Mouse (Mus musculus): Measurements from ENCODE around the gene B430306N03Rik.
A peak's percentile ranks its signal among the peaks of the same experiment; 100 is the strongest.
"Not testable (repeated sequence)": the region's sequence is repeated elsewhere in the genome, so short reads cannot be mapped to it uniquely, and the experiment has no call there.

B430306N03Rik gene

DNA sequence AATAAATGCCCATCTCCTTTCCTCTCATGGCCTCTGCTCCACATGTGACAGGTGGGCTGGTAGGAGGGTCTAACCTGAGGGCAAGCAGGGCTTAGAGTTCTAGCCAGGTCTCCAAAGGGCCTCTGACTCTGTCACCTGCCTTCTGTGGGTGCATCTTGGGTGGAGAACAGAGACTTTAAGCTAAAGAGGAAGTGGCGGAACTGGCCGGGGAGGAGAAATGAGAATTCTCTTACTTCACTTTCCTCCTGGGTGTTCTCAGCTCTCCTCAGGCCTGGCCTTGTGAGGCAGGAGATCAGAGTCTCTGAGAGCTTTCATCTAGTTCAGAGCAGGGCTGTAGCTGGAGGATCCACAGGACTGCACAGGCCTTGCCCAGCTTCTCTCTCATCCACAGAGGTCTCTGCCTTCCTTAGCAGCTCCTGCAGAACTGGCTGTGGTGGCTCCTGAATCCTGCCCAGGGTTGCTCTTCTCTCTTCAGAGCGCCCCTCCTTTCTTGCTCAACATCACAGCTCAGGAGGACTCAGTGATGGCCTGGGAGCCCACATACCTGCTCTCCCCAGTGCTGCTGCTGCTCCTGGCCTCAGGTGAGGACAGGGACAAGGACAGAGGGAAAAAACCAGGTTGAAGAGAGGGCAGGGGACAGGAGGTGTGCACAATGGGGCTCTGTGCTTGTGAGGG is at the start of gene B430306N03Rik:
TSS of gene B430306N03Rik (plus strand) at position 237 of the 675 bp plus-strand sequence.
- not testable (repeated sequence) for DNase-seq (ENCODE audit: low read depth, low spot score)

GRCm38 (mm10) chr17:48266610-48267304 is 49.2 kb upstream of the B430306N03Rik start:
- no peak for DNase-seq (ENCODE audit: low read depth, low spot score)

DNA sequence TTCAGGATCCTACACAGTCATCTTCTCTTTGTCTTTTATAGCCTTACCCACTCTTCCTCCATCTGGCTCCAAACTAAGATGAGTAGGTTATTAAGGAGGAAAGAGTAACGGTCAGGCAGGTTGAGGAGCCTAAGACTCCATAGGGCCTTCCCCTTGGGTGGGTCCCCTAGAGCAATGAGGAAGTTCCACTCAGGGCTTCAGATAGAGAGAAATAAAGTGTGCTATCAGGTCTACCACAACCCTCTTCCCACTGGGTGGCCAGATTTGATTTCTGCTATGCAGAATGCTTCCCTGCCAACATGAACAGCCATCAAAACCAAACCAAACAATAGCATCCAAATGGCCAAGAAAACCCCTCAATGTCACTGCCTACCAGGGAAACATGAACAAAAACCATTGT is 48.4 kb upstream of the B430306N03Rik start:
- no peak for DNase-seq (ENCODE audit: low read depth, low spot score)

DNA sequence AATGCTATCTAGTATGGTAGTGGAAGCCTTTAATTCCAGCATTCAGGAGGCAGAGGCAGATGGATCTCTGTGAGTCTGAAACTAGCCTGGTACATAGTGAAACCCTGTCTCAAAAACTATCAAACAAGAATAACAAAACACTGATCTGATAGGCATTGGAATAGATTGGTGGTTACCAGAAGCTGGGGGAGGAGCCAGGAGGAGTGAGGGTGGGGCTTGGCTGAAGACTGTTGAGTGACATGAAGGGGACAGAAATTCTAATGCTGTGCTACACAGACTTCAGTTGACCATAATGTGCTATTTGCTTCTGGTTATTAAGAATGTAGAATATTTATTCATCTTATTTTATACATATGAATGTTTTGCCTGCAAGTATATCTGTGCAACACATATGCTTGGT is 47.7 kb upstream of the B430306N03Rik start:
- no peak for DNase-seq (ENCODE audit: low read depth, low spot score)

DNA sequence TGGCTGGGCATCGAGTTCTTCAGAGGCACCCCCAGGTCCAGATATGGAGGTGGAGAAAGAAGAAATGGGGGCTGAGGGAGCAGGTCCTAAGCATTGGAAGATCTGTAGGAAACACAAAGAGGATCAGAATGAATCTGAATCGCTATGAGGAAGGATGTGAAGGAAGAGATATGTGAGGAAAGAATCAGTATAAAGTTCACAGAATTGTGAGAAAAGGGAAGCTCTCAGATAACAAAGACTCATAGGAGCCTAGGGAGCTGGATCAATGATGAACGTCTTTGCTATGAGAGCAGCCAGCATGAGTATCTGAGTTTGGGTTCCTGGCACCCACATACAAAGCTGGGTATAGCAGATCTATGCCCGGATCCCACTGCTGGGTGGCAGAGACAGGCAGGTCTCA is 46.1 kb upstream of the B430306N03Rik start:
- no peak for DNase-seq (ENCODE audit: low read depth, low spot score)

GRCm38 (mm10) chr17:48272158-48272557 is 43.8 kb upstream of the B430306N03Rik start:
- no peak for DNase-seq (ENCODE audit: low read depth, low spot score)

GRCm38 (mm10) chr17:48272598-48272997 is 43.3 kb upstream of the B430306N03Rik start:
- DNase-seq (ENCODE audit: low read depth, low spot score), result no peak

DNA sequence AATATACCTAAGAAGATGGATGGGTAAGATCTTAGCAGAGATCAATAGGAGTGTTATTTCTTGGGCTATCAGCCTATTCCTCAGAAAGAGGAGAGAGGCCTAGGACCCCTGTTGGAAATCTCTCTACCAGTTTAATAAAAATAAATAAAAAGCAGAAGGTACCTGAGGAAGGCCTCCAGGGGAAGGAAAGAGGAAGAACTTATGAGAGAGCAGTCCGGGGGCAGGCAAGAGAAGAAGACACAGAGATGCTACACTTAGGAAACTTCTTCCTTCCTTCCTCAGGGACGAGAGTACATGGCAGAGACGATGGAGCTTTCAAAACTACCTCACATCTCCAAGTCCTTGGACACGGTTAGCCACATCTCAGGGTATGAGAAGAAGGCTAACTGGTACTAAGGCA is 41.8 kb upstream of the B430306N03Rik start:
- no peak for DNase-seq (ENCODE audit: low read depth, low spot score)

DNA sequence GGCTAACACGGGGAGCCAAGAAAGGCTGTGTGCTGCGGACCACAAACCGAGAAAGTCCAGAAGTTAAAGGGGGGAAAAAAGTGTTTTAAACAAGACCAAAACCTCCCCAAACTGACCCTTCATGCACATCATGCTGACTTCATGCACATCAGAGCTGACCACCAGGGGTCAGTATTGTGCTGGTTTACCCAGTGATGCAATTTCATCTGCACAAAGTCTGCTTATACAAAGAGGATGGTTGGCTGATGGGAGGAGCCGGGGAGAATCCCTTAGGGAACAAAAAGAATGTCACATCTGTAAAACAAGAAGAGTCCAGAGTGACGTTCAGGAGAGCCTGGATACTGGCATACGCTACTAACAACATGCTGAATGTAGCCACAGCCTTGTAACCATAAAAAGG is 41.1 kb upstream of the B430306N03Rik start:
- peak; percentile 50 for DNase-seq (ENCODE audit: low read depth, low spot score)

DNA sequence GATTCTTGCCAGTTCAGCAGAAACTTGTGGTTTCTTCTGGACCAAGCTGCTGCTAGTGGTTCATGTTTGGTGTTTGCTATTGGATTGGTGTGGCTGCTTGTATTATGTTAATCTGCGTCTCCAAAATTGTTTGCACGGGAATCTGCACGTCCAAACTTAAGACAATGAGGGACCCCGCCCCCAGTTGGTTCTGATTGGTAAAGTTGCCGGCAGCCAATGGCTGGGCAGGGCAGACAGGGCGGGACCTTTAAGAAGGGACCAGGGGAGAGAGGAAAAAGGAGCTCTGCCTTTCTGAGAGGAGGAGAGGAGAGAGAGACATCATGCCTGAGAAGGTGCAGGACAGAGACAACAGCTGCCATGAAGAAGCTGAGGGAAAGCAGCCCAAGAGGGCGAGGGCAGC is 40.2 kb upstream of the B430306N03Rik start:
- no peak for DNase-seq (ENCODE audit: low read depth, low spot score)

DNA sequence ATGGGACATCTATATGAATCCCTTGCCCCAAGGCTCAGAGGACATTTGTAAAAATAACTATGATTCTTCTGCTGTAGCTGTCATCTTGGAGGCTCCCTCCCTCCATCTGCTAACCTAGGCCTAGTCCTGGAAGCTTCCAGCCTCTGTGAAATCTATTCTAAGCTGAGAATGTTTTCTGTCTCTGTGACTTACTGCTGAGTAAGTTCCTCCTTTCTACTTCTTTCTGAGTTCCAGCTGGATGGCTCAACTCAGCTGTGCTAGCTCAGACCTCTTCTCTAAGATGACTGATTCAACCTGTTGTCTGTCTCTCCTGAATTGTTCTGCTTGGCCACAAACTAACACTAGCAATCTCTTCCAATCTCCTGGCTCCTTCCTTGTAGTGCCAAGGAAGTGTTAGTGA is 37.6 kb upstream of the B430306N03Rik start:
- DNase-seq (ENCODE audit: low read depth, low spot score), result no peak

- no peak for DNase-seq (ENCODE audit: low read depth, low spot score)
Measured at GRCm38 (mm10) chr17:48279002-48279401, 36.9 kb upstream of the B430306N03Rik start.

DNA sequence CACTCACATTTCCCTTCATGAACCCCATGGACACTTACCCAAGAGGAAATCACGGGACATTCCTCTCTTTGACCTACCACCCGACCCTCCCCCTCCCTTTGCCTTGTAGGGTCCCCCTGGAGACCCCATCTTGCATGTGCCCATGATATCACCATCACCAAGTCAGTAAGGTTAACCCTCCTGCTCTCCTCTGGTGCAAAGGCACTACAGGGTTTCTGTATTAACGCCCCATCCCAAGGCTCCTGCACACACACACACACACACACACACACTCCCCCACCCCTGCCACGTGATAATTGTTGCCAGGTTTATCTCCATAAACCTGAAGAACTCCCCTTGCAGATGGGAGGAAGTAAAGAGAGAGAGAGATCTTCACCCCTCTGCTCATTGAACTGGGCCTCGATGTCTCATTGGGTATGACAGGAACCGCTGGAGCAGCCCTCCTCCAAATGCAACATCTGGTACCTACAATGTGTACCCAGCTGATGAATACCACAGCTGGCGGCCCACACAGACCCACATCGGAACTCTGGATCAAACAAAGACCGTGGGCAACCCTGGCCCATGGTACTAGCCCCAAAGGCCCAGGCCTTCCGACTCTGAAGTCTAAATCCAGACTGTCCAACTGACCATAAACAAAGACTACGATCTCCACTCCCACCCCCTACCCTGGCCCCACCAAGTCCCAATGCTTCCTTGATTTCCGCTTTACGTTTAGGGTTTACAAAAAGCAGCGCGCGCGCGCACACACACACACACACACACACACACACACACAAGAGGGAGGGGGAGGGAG is 34.8 kb upstream of the B430306N03Rik start:
- DNase-seq (ENCODE audit: low read depth, low spot score), result no peak

DNA sequence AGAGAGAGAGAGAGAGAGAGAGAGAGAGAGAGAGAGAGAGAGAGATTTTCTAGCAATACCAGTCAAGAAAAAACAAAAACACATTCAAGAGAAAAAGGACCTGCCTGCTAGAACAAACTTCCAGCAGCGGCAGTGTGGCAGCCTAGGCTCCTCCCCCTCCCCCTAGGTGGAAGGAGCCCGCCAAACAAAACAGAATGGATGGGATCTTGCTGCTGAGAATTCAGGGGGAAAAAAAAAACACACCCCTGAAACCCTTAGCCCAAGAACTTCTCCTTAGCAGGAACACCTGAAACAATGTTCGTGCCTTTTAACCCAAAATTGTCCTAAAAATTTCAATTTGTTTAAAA is 34.2 kb upstream of the B430306N03Rik start:
- no peak for DNase-seq (ENCODE audit: low read depth, low spot score)

DNA sequence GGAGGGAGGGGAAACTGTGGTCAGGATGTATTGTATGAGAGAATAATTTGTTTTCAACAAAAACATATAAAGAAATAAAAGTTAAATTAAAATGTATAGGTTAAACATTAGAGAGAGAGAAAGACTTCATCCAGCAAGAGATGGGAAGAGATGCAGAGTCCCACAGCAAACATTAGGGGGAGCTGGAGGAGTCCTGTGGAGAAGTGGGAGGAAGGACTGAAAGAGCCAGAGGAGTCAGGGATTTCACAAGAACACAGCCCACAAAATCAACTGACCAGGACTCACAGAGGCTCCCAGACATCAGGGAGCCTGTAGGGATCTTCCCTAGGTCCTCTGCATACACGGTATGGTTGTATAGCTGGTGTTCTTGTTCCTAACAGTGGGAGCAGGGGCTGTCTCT is 29.2 kb upstream of the B430306N03Rik start:
- no peak for DNase-seq (ENCODE audit: low read depth, low spot score)

- DNase-seq (ENCODE audit: low read depth, low spot score), result no peak
Measured at GRCm38 (mm10) chr17:48287276-48287675, 28.7 kb upstream of the B430306N03Rik start.

GRCm38 (mm10) chr17:48293500-48294194 is 22.3 kb upstream of the B430306N03Rik start:
- DNase-seq (ENCODE audit: low read depth, low spot score), result no peak

DNA sequence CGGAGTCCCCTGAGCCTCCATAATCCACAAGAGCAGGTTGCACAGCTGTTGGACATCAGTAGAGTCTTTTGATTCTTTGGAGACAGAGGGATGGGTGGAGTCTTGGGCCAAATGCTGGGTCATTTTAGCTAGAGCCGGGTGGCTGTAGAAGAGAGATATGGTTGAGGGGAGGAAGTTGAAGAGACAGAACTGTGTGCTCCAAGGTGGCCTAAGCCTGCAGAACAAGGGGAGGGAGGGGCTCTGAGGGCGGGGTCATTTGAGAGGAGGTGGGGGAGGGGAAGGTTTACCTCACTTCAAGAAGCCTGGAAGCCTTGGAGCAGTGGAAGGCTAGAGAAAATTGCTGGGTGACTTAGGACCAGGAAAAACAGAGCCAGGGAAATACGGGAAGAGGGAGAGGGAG is 16.7 kb upstream of the B430306N03Rik start, which contains the start of gene Treml2:
TSS of gene Treml2 (plus strand) at position 296 of the 400 bp plus-strand sequence.
- DNase-seq (ENCODE audit: low read depth, low spot score), result no peak

GRCm38 (mm10) chr17:48299756-48300155 is 16.2 kb upstream of the B430306N03Rik start:
- no peak for DNase-seq (ENCODE audit: low read depth, low spot score)

- DNase-seq (ENCODE audit: low read depth, low spot score), result peak; percentile 7
Measured at GRCm38 (mm10) chr17:48300199-48300598, 15.7 kb upstream of the B430306N03Rik start.

DNA sequence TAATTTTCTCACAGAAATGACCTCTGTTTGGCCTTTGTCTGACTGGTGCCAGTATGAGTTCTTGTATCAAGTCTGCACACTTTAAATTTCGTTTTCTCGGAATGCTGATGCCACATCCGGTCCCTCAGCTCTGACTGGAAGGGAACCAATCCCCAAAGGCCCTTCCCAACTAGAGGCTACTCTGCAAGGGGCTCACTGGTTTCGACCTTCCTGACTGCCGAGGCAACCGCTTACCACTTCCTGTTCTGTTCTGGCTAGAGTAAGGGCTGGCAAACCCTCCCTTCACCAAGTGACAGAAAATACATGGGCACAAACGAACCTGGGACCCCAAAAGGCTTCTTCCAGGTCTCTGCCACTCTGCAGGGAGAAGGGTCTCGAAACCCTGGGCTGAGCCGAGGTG is 15.1 kb upstream of the B430306N03Rik start:
- no peak for DNase-seq (ENCODE audit: low read depth, low spot score)

DNA sequence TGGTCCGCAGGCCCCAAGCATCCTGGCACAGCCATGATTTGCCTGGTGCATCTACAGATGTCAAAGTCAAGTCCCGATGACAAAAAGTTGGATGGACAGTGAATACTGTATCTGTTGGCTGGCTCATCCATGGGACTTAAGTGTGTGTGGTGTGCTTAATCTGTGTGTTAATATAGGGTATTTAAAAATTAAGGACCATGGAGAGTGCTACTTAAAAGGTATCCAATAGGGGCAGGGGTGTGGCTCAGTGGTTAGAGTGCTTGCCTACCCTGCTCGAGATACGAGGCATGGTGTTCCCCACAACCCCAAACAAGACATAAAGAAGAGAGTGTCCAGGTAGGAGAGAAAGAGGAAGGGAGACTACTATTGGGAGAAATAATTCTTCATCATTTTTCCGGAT is 14.1 kb upstream of the B430306N03Rik start:
- no peak for DNase-seq (ENCODE audit: low read depth, low spot score)
